Mouse (Mus musculus) heart, adult 9 months (tissue): ENCODE results near the gene Slc22a3.

ENCODE experiments used
- DNase-seq, 2 experiments: peaks; one replicate each; pipeline ENCODE4 v3.0.0; 2022; ENCODE audit warnings: low spot score in 2 of 2

The Slc22a3 gene

DNA sequence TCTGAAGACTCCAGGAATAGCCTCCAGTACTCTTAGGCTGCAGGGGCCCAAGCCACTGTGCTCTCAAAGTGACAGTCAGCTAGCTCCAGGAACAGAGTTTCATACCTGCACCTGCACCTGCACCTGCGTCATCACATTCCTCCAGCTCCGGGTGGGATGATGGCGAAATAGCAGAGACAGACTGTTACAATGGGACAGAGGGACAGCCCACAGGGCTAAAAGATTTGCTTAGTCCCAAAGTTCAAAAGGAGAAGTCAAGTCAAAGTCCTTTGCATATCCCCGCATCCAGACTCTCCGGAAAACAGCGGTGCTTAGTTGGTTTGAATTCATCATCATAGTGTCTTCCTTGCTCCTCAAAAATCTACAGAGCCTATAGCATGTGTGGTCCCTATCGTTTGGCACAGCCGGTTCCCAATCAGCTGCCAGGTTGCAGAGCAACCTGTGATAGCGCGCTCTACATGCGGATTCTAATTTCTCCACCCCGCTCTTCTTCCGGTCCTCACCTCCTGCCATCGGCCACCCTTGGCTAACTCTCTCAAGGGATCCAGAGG is at the start of gene Slc22a3:
Gene Slc22a3, minus strand, starts transcription at position 51 of the 551 bp plus-strand sequence.
- DNase-seq: no peak

GRCm38 (mm10) chr17:12534353-12535145 is 27.0 kb upstream of the Slc22a3 start:
- DNase-seq: peak; percentile 47 to 70

DNA sequence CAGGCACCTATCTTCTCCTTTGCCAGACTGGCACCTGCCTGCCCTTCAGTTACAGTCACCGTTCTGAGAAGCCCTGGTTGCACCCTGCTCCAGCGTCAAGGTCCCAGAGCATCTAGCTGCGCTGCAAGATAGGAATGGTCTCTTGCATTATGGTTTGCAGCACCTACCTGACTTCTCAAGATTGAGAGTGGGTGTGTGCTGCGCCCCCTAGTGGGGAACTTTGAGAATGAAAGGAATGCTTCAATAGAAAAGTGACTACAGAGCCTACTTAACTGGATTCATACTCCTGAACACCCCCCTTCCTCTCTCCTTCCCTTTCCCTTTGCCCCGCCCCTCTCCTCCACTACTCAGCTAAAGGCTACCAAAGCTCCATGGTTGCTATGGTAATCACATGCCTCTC is 24.6 kb upstream of the Slc22a3 start:
- DNase-seq: peak in 1 of 2 experiments; percentile 36

GRCm38 (mm10) chr17:12530081-12530480 is 22.6 kb upstream of the Slc22a3 start:
- peak; percentile 38 to 52 for DNase-seq

DNA sequence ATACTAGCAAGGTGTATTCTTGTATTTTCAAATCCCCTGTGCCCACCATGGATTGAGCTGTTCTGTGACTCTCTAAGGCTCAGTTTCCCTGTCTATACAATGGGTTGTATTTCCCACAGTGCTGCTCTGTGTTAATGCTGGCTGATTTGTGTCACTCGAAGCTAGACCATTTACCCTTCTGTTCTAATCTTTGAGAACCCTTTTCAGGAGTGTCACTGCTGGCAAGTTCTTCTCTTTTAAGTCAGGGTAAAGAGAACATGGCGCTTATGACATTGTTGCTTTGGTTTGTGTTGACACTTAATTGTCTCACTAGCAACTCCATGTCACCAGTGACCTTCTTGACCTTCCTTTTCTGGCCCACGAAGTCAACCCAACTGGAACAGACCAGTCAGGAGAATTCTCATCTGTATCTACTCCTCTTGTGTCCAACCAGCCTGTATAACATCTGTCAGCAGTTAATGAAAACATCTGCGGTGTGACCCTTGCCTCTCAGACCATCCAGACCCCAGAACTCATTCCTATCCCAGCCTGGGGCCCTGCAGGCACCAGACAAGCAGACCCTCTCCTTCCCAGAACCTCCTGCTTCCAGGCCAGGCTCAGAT is 22.0 kb upstream of the Slc22a3 start:
- DNase-seq: no peak

DNA sequence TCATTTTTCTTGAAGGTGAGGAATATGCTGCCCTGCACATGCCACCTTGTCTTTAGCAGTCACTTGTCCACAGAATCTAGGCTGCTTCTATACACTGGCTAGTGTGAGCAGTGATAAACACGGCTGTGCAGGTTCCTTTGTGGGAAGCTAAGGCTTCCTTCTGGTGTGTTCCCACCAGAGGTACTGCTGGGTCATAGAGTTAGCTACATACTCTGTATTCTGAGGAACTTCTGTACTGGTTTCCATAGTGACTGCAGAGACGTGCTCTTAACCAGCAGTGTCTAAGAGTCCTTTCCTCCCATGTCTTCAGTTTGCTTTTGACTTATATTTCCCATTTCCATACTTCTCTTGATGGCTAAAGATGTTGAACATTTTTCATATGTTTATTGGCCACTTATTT is 11.6 kb upstream of the Slc22a3 start:
- DNase-seq: no peak

- no peak for DNase-seq
Observed at GRCm38 (mm10) chr17:12518194-12518593, 10.7 kb upstream of the Slc22a3 start.

DNA sequence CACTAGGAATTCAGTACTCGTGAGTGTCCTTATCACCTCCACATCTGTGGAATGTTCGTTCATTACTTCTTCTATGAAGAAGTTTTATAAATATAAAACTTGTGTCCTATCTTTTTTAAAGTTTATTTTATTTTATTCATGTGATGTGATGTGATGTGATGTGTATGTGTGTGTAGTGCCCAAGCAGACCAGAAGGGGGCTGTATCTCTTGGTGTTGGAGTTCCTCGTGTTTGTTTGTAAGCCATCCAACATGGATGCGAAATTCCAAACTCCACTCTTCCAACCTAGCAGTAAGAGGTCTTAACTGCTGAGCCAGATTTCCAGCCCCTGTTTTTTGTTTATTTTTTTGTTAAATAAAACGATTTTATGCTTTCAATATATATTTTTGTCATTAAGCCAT is 6.5 kb upstream of the Slc22a3 start:
- DNase-seq: no peak

DNA sequence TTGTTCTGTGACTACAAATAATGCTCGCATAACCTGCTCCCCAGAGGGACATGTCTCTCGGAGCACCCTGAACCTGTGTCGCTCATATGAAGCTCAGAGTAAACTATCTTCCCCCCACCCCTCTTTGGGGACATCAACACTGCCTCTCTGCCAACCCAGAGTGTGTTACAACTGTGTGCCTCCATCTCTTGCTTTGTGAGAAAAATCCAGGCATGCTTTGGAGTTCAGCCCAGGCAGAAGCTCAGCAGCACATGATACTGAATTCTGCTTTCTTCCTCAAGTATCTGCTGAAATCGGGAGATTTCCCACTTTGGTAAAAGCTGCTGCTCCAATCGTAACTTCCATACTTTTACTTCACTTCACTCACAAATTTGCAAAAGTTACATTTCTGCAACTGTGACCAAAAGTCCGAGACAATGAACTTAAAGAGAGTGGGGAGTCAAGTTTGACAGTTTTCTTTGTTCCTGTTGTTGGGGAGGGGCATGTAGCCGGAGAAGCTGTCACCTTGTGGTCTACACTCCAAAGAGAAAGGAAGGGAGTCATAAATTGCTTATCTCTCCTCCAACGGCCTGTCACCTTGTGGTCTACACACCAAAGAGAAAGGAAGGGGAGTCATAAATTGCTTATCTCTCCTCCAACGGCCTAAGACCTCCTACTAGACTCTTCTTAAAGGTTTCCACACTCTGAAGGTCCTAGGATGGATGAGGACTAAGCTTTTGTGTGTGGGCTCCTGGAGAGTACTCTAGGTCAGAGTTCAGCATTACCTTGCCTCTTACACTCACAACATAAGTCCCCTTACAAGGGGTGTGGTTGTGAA is 5.8 kb upstream of the Slc22a3 start:
- no peak for DNase-seq

GRCm38 (mm10) chr17:12511193-12511592 is 3.7 kb upstream of the Slc22a3 start:
- DNase-seq: no peak

DNA sequence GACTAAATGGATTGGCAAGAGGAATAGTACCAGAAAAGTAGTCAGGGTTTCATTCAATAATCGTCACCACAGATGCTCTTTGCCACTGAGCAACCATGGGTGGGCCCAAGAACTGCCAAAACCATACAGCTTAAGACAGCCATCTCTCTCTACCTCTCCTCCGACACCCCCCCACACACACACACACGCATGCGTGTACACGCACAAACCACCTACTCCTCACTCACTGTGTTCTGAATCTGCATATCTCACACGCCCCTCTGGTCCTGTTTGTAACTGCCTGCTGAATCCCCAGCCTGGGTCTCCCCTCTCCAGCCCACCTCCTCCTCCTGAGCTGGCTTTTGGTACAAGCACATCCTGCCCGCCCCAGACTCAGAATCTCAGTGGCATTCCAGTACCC is 872 bp upstream of the Slc22a3 start:
- no peak for DNase-seq

DNA sequence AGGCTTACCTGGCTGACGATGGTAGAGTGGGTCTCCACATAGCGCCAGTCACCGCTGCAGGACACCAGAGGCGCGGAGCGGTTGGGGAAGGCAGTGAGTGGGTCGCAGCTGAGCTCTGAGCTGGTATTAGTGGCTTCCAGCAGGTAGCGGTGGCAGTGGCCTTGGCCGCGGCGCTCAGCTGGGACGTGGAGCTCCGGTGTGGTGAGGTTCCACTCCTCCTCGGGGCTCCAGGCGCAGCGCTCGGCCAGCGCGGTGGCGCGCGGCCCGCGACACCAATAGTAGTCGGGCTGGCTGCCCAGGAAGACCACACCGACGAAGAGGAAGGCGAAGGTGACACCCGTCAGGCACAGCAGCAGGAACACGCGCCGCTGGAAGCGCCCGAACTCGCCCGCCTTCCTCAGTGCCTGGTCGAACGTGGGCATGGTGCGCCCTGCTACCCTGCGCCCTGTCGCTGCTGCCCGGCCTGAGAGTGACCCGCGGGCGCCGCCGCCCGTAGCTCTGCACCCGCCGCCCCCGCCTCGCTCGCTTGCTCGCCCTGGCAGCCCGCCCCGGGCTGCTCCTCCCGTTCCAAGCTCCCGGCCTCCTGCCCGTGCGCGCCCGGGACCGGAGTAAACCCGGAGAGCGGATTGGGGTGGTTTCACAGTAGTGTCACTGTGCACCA is 471 bp downstream of the Slc22a3 start:
- peak in 1 of 2 experiments; percentile 21 for DNase-seq

DNA sequence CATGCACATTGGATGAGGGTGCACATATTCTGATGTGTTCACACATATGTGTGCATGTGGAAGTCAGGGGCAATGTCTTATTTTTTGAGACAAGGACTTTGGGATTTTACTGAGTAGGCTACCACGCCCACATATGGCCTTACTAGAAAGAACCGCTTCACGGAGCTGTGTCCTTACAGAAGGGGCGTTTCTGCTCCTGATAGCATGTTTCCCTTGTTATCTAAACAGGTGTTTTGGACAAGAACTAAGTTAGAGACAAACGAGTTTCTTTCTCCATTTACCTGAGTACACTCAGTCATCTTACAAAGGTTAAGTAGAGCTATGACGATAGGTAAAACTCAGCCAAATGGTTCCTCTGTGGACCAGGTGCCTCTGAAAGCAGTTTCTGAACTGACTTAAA is 1.8 kb downstream of the Slc22a3 start:
- no peak for DNase-seq

DNA sequence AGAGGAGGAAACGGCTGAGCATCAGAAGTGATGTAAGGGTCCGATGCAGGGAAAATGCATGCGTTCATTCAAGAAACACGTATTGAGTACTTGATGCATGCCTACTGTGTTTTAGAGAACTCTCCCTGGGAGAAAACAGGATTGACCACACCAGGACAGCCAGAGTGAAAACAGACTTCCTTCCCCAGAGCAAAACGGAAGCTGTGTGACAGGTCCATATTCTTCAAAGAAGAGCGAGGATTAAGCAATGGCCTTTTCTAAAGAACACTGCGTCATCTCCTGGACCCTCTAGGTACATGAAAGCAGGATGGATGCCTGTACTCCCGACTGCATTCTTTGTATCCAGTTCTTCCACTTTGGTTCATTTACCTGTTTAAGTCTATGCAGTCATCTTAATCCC is 8.1 kb downstream of the Slc22a3 start:
- no peak for DNase-seq

- DNase-seq: no peak
Observed at GRCm38 (mm10) chr17:12495558-12495957, 11.9 kb downstream of the Slc22a3 start.

DNA sequence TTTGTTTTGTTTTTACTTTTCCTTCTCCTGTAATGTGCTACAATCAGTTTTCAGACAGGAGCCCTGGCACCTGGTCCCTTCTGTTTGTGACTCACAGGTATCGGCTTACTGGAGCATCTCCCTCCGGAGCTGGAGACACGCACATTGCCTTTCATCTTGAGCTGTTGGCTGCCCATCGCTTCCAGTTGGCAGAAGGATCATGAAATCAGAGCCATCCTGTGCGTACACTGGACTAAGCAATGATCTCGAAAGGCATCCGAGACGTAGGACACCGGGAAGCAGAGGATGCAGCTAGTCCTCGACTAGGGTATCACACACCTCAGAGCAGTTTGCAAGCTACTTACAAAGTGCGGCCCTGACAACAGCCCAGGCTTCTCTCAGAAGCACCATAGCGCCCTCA is 15.9 kb downstream of the Slc22a3 start:
- DNase-seq: no peak

DNA sequence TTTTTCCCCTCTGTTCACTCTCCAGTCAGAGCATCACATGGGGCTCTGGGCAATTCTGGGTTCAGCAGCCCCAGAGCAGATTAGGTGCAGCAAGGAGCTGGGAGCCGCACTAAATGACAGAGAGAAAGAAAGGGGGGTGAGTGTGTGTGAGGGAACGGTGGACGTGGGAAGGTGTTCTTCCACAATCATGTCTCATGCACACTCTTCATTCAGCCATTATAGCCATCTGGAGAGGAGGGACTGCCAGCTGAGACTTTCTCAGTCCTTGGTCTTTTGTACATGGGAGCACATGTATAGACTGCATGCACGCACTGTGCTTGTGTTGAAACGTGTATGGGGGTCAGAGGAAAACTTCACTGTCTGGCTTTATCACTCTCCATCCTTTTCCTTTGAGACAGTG is 17.6 kb downstream of the Slc22a3 start:
- DNase-seq: no peak

- no peak for DNase-seq
Observed at GRCm38 (mm10) chr17:12485657-12486056, 21.8 kb downstream of the Slc22a3 start.

DNA sequence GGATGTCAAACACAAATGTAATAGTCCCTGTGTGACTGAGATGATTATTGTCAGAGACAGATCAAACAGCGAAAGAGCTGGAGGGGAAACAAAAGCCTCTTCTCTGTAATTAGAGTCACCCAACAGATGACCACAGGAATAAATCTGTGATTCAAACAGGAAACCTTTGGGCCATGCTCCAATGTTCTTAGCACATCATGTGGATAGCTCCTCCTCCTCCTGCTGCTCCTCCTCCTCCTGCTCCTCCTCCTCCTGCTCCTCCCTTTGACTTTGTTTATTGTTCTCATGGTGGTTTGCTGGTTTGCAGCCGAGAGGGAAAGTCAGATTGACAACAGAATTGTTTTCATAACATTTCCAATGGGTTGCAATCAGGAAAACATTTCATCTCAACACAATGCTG is 28.1 kb downstream of the Slc22a3 start:
- no peak for DNase-seq

GRCm38 (mm10) chr17:12474509-12475083 is 32.9 kb downstream of the Slc22a3 start:
- no peak for DNase-seq

DNA sequence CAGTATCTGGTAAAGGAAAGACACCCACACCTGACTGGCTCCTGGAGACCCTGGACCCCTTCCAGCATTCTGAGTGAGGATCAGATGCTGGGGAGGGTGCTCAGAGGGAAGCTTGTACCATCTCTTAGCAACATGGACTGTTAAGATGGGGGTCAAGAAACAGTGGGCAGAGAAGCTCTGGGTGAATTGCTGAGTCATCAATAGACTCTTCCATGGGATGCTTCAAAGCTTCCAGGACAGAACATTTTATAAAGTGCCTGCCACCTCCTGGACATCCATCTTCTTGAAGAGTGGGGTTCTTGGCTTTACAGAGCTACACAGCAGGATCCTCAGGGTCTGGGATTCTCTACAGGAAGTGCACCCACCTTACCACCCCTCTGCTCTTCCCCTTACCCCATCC is 35.0 kb downstream of the Slc22a3 start:
- no peak for DNase-seq
